Mouse (Mus musculus) embryonic facial prominence, embryonic 13.5 days (tissue): ENCODE results near the gene Pex12. TPM values are rescaled to one million over a fixed set of nuclear protein-coding genes. Genes with fewer than 3 reads are reported as not detected.
"Not testable (repeated sequence)": the region's sequence is repeated elsewhere in the genome, so short reads cannot be mapped to it uniquely, and the experiment has no call there.

Source experiments
- ATAC-seq: fragments of 200-750 bp; cut with Nextera tagmentation; 2 replicates; pipeline ENCODE4 v1.8.0; 2017; ENCODE audit warnings: low read depth; ENCODE audit not compliant: insufficient number of reproducible peaks, insufficient read depth, low FRiP score, low TSS enrichment
- H3K27ac ChIP-seq: fragments of 300-500 bp; sonication (generic); 2 replicates; pipeline ENCODE4 v1.5.1; 2015; ENCODE audit warnings: moderate library complexity, mild to moderate bottlenecking, inconsistent platforms
- H3K27me3 ChIP-seq: fragments of 300-500 bp; sonication (generic); 2 replicates; pipeline ENCODE4 v1.6.1; 2015; ENCODE audit warnings: mild to moderate bottlenecking, inconsistent platforms
- H3K36me3 ChIP-seq: fragments of 300-500 bp; sonication (generic); 2 replicates; pipeline ENCODE4 v1.6.1; 2015; ENCODE audit warnings: mild to moderate bottlenecking, inconsistent platforms
- H3K4me1 ChIP-seq: fragments of 300-500 bp; sonication (generic); 2 replicates; pipeline ENCODE4 v1.6.1; 2015; ENCODE audit warnings: inconsistent platforms
- H3K4me2 ChIP-seq: fragments of 300-500 bp; sonication (generic); 2 replicates; pipeline ENCODE4 v1.6.1; 2015; ENCODE audit warnings: moderate library complexity, mild to moderate bottlenecking, inconsistent platforms
- H3K4me3 ChIP-seq: fragments of 300-500 bp; sonication (generic); 2 replicates; pipeline ENCODE4 v1.5.1; 2015; ENCODE audit warnings: mild to moderate bottlenecking, inconsistent platforms
- H3K9ac ChIP-seq: fragments of 300-500 bp; sonication (generic); 2 replicates; pipeline ENCODE4 v1.6.1; 2015; ENCODE audit warnings: mild to moderate bottlenecking, inconsistent platforms
- H3K9me3 ChIP-seq: fragments of 300-500 bp; sonication (generic); 2 replicates; pipeline ENCODE4 v1.6.1; 2016; ENCODE audit warnings: inconsistent platforms
- WGBS: fragments of 180-500 bp; shearing (Covaris S2); methylation state at CpG from one replicate; pipeline ENCODE4 v1.1.7; 2015; ENCODE audit warnings: mixed read lengths; 5-methylcytosine and 5-hydroxymethylcytosine counted together
- polyA plus RNA-seq: library from polyadenylated mRNA; unstranded; fragments of >200 nt; fragmentation: Nextera tagmentation; extraction: Ambion mirVana; gene quantifications from 2 replicates; pipeline ENCODE4 v1.2.1, GENCODE M21; 2015

Gene Pex12
- 14.9 and 15.4 TPM in 2 replicates for polyA plus RNA-seq

GRCm38 (mm10) chr11:83302526-83303251 is at the start of gene Pex12:
Gene Pex12 (minus strand): TSS chr11:83302586.
- Histone ChIP-seq H3K4me3 (peak within 1 kb of the TSS; percentile 91), H3K4me1 (peaks cover 32% of the 10 kb centered on the region), H3K9me3 (no peaks in the 10 kb centered on the region), H3K36me3 (no peaks in the 10 kb centered on the region), H3K9ac (peak within 1 kb of the TSS; percentile 93), H3K27ac (peak within 1 kb of the TSS; percentile 94), H3K27me3 (no peaks in the 10 kb centered on the region), H3K4me2 (peak within 1 kb of the TSS; percentile 75)
- peak; percentile 60; the same call in 1 of the 2 replicates for ATAC-seq
- WGBS: under 1% methylated on average over 51 of the region's 51 CpGs

GRCm38 (mm10) chr11:83341716-83342245 is 39.4 kb upstream of the Pex12 start:
- 81% methylated on average over 3 of the region's 3 CpGs for WGBS
- Histone ChIP-seq H3K4me2 (no peak overlapping the region), H3K4me3 (no peak overlapping the region), H3K27ac (no peak overlapping the region), H3K9me3 (no peaks in the 10 kb centered on the region), H3K9ac (no peak overlapping the region), H3K36me3 (peaks cover 77% of the 10 kb centered on the region), H3K27me3 (no peaks in the 10 kb centered on the region), H3K4me1 (no peaks in the 10 kb centered on the region)
- no peak for ATAC-seq

GRCm38 (mm10) chr11:83339705-83340104 is 37.3 kb upstream of the Pex12 start:
- Histone ChIP-seq H3K9ac (no peak overlapping the region), H3K36me3 (peaks cover 81% of the 10 kb centered on the region), H3K9me3 (no peaks in the 10 kb centered on the region), H3K27ac (no peak overlapping the region), H3K4me3 (no peak overlapping the region), H3K4me1 (no peaks in the 10 kb centered on the region), H3K4me2 (no peak overlapping the region), H3K27me3 (no peaks in the 10 kb centered on the region)
- no peak for ATAC-seq
- 66% methylated on average over 2 of the region's 2 CpGs for WGBS

GRCm38 (mm10) chr11:83335826-83336225 is 33.4 kb upstream of the Pex12 start:
- Histone ChIP-seq H3K4me1 (no peaks in the 10 kb centered on the region), H3K9me3 (no peaks in the 10 kb centered on the region), H3K36me3 (peaks cover 73% of the 10 kb centered on the region), H3K4me2 (no peak overlapping the region), H3K27me3 (no peaks in the 10 kb centered on the region), H3K4me3 (no peak overlapping the region), H3K27ac (no peak overlapping the region), H3K9ac (no peak overlapping the region)
- 91% methylated on average over 7 of the region's 7 CpGs for WGBS
- ATAC-seq: no peak

- Histone ChIP-seq H3K4me2 (no peak overlapping the region), H3K27me3 (no peaks in the 10 kb centered on the region), H3K36me3 (peaks cover 66% of the 10 kb centered on the region), H3K9ac (no peak overlapping the region), H3K27ac (no peak overlapping the region), H3K9me3 (no peaks in the 10 kb centered on the region), H3K4me1 (no peaks in the 10 kb centered on the region), H3K4me3 (no peak overlapping the region)
- ATAC-seq: no peak
- WGBS: 63% methylated on average over 3 of the region's 3 CpGs
These were observed 25.0 kb upstream of the Pex12 start for GRCm38 (mm10) chr11:83327427-83327826.

- not testable (repeated sequence) for H3K9ac ChIP-seq, H3K4me3 ChIP-seq, H3K27me3 ChIP-seq, H3K27ac ChIP-seq, H3K9me3 ChIP-seq, H3K4me2 ChIP-seq, H3K4me1 ChIP-seq, ATAC-seq
- 86% methylated on average over 3 of the region's 3 CpGs for WGBS
- peaks cover 73% of the 10 kb centered on the region for H3K36me3 ChIP-seq
These were observed 24.3 kb upstream of the Pex12 start for GRCm38 (mm10) chr11:83326692-83327091.

GRCm38 (mm10) chr11:83319048-83319447 is 16.7 kb upstream of the Pex12 start:
- Histone ChIP-seq H3K4me2 (no peak overlapping the region), H3K4me1 (no peaks in the 10 kb centered on the region), H3K9me3 (no peaks in the 10 kb centered on the region), H3K9ac (no peak overlapping the region), H3K27me3 (no peaks in the 10 kb centered on the region), H3K4me3 (no peak overlapping the region), H3K27ac (no peak overlapping the region), H3K36me3 (peaks cover 57% of the 10 kb centered on the region)
- WGBS: 83% methylated on average over 4 of the region's 4 CpGs
- no peak for ATAC-seq

GRCm38 (mm10) chr11:83312471-83312870 is 10.1 kb upstream of the Pex12 start:
- H3K27ac ChIP-seq: no peak overlapping the region
- no peak overlapping the region for H3K4me3 ChIP-seq
- H3K9ac ChIP-seq: no peak overlapping the region
- H3K36me3 ChIP-seq: peaks cover 40% of the 10 kb centered on the region
- no peaks in the 10 kb centered on the region for H3K9me3 ChIP-seq
- ATAC-seq: no peak
- H3K27me3 ChIP-seq: no peaks in the 10 kb centered on the region
- H3K4me1 ChIP-seq: no peaks in the 10 kb centered on the region
- no peak overlapping the region for H3K4me2 ChIP-seq
- 66% methylated on average over 5 of the region's 5 CpGs for WGBS

GRCm38 (mm10) chr11:83306700-83307253 is 4.4 kb upstream of the Pex12 start:
- Histone ChIP-seq H3K4me1 (peaks cover 24% of the 10 kb centered on the region), H3K9me3 (no peaks in the 10 kb centered on the region), H3K4me2 (no peak overlapping the region), H3K36me3 (peaks cover 21% of the 10 kb centered on the region), H3K27ac (no peak overlapping the region), H3K27me3 (no peaks in the 10 kb centered on the region), H3K9ac (no peak overlapping the region), H3K4me3 (no peak overlapping the region)
- 70% methylated on average over 4 of the region's 4 CpGs for WGBS
- ATAC-seq: no peak

GRCm38 (mm10) chr11:83304485-83304884 is 2.1 kb upstream of the Pex12 start:
- no peak for ATAC-seq
- Histone ChIP-seq H3K9ac (no peak overlapping the region), H3K36me3 (peaks cover 16% of the 10 kb centered on the region), H3K4me1 (peaks cover 25% of the 10 kb centered on the region), H3K4me3 (no peak overlapping the region), H3K4me2 (peak overlapping the region; percentile 75), H3K27ac (no peak overlapping the region), H3K27me3 (no peaks in the 10 kb centered on the region), H3K9me3 (no peaks in the 10 kb centered on the region)
- WGBS: 86% methylated on average over 2 of the region's 2 CpGs

GRCm38 (mm10) chr11:83303751-83304150 is 1.4 kb upstream of the Pex12 start:
- WGBS: 26% methylated on average over 5 of the region's 5 CpGs
- no peak for ATAC-seq
- peak overlapping the region; percentile 91 for H3K4me3 ChIP-seq
- peaks cover 9% of the 10 kb centered on the region for H3K36me3 ChIP-seq
- H3K27me3 ChIP-seq: no peaks in the 10 kb centered on the region
- peak overlapping the region; percentile 58 for H3K9ac ChIP-seq
- no peak overlapping the region for H3K27ac ChIP-seq
- no peaks in the 10 kb centered on the region for H3K9me3 ChIP-seq
- H3K4me2 ChIP-seq: peak overlapping the region; percentile 75
- H3K4me1 ChIP-seq: peaks cover 25% of the 10 kb centered on the region

GRCm38 (mm10) chr11:83302124-83302523 is 262 bp downstream of the Pex12 start:
- Histone ChIP-seq H3K4me2 (peak overlapping the region; percentile 75), H3K4me3 (peak overlapping the region; percentile 91), H3K27me3 (no peaks in the 10 kb centered on the region), H3K36me3 (no peaks in the 10 kb centered on the region), H3K9ac (peak overlapping the region; percentile 93), H3K4me1 (peaks cover 35% of the 10 kb centered on the region), H3K27ac (peak overlapping the region; percentile 94), H3K9me3 (no peaks in the 10 kb centered on the region)
- no peak for ATAC-seq
- WGBS: 7% methylated on average over 10 of the region's 10 CpGs
